Mouse (Mus musculus) heart, adult 10 weeks (tissue): ENCODE results near the gene Wdr62. TPM values are rescaled to one million over a fixed set of nuclear protein-coding genes. Genes with fewer than 3 reads are reported as not detected.

Experiments used
- polyA plus RNA-seq: library from polyadenylated mRNA; stranded (reverse); fragments of 350-450 nt; fragmentation: Illumina TruSeq; extraction: RNeasy Lipid Tissue Mini Kit (QIAGEN cat#74804); gene quantifications from one replicate; pipeline ENCODE4 v1.2.3, GENCODE M21; 2014; ENCODE audit warnings: low read depth, low replicate concordance

Wdr62 gene
- 2.4 TPM for polyA plus RNA-seq

DNA sequence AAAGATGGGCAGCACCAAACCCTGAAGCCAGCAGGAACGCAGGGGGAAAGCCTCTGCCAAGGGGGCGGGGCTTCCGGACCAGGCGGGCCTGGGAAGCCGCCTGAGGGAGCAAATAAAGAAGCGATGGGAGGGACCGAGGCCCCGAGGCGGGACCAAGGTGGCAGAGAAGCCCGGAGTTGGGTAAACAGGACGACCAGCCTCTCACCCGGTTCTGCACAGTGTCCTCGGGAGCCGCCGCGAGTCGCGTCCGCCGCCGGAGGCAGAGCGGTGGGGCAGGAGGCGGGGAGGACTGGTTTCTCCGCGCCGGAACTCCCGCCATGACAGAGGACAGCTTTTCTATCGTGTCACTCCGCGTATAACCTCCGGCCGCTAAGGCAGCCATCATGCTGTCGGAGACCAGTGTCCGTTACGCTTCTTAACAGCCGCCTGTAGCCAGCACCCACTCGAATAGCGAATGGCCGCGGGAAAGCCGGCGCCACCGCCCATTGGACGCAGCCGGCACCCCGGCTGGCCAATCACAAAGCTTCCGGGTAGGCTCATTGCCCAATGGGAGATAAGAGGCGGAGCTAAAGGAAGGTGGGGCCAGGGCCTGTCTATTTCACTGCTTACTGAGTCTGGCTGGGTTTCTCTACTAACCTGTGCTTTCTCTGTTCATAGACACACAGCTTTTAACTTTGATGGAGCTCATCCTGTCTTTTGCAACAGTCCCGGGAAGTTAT is at the start of gene Wdr62, which contains the start of gene Thap8:
Gene Wdr62, minus strand, starts transcription at position 469 of the 719 bp plus-strand sequence.
Gene Thap8, plus strand, starts transcription at position 144 of the 719 bp plus-strand sequence.

DNA sequence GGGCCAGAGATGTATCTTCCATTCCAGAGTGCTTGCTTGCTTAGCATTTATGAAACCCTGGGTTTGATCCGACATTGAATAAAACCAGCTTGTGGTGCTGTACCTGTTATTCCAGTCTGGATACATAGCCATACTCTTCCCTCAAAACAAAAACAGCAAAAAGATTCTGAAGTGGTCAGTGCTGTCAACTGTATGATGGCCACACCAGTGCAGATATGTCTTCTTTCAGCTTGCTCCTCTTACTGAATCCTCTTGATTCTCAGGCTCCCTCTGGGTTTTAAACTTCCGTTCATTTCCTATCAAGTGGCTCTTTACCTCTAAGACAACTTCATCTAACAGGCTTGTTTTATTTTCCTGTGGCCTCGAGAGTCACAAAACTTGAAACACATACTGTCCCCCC is 43.6 kb upstream of the Wdr62 start, which contains the start of gene Sdhaf1:
Gene Sdhaf1, minus strand, starts transcription at position 101 of the 400 bp plus-strand sequence.

DNA sequence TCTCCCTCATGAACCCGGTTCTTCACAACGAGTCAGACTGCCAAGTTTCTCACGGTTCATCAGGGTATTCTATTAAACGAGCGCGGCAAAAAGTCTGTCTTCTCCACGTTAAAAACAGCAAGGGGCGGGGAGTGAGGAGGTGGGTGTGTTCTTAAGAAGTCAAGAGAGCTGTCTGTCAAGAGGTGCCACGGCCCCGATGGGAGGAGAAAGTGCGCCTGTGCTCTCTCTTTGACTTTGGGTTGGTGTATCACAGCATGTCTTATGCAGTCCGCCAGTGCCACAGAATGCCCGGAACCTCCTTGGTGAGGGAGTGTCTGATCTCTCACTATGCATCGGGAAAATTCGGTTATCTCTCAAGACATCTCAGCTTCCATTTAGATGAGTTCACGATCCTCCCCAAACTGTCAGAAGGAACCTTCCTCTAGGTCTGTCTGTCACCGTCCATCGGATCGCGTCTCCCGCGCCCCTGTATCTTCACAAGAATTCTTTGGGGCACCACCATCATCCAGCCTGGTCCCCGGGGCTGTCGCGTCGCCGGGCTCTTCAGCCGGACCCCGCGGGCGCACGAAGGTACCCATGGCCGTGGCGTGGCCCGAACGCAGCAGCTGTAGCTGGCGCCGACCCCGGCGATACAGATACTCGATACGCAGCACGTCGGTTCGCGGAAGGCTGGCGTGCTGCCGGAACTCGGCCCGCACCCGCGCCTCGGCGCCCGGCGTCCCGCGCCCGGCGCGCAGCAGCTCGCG is 41.5 kb upstream of the Wdr62 start, which contains the start of gene E130208F15Rik:
Gene E130208F15Rik, plus strand, starts transcription at position 202 of the 746 bp plus-strand sequence.

DNA sequence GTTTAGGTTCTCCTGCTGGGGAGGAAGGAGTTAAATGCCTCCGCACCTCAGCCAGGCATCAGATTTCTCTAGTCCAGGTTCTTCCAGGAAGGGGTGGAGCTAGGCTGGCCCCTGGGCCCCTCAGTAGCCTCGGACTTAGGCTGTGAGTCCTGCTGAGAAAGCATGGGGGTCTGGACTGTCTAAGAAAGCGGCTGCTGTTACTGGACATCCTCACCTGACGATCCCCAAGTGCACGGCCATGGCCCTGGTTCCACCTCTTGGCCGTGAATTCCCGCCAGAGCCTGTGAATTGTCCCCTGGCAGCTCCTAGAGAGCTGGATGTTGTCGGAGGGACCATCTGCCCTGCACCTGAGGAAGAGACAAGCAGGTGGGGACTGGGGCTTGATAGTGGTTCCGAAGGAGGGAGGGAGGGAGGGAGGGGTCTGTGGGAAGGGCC is 34.5 kb upstream of the Wdr62 start, which contains the start of gene Syne4:
Gene Syne4, plus strand, starts transcription at position 87 of the 435 bp plus-strand sequence.

DNA sequence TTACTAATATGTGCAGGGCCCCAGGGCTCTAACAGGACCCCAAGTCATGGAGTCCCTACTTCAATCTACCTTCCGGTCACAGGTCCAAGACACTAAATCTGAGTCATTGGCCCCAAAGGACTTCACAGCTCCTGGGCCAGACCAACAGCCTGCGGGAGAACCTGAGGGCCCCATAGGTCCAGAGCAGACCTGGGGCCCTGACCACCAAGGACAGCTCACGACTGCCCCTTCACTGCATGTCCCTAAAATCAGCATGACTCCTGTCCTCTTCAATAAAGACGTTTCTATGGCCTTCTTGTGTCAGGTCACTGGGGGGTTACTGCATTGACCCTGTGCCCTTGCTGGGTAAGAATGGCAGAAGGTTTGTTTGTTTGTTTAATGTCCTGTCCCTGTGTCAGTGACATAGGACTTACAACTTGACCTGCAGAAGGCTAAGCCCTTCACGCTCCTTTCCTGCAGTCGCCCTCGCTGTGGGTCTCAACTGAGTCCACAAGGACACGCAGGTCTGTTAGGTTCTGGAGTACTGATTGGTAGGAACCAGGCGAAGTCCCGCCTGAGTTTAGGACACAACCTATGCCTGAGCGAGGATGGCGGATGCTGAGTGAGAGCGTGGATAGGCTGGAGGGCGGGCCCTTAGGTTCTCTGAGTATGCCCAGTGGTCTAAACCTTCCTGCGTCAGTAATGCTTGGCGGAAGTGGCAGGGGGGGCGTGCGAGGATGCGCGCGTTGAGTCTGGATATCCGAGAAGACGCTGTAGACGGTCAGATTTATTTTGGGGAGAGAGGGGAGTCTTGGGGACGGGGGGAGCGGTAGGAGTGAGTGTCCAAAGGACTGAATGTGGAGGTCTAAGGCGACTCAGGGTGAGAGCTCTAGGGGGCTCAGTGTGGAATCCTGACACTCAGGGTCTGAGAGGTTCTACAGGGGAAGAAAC is 28.1 kb upstream of the Wdr62 start, which contains the start of gene Alkbh6:
Gene Alkbh6, plus strand, starts transcription at position 642 of the 930 bp plus-strand sequence.

DNA sequence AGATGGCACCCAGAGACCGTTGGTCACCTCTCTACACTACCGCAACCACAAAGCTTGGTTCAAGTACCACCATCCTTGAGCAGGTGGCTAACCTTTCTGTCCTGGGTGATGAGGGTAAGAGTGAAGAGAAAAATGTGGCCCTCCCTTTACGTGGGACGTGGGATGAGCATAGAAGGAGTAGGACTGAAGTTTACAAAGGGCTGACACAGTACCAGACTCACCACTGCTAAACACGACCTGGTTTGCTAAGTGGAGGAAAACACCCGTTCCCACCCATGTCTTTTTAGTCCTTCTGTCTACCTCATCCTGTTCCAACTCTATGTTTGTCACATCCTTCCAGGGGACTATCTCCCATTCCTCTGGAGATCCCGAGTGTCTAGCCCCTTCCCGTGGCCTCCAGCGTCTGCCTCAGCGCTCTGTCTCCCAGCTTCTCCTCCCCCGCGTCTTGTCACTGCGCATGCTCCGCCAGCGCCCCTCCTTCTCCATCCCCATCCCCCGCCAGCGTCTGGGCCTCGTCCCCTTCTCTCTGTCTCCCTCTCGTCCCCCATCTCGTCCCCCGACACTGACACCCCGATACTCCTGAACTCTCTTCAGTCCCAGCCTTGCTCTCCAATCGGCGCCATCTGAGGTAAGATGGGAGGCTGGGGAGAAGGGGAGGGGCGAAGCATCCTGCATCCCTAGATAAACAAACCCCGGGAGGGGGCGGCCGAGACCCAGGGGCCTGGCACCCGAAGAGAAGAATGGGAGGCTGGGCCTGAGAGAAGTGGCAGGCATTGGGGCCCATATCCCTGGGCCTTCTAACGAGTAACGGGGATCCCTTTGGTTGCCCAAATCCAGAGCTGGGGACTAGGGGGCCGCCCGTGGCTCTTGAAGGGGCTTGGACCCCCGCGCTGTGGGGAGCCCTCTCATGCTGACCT is 11.3 kb upstream of the Wdr62 start, which contains the start of gene Clip3:
Gene Clip3, plus strand, starts transcription at position 514 of the 917 bp plus-strand sequence.

DNA sequence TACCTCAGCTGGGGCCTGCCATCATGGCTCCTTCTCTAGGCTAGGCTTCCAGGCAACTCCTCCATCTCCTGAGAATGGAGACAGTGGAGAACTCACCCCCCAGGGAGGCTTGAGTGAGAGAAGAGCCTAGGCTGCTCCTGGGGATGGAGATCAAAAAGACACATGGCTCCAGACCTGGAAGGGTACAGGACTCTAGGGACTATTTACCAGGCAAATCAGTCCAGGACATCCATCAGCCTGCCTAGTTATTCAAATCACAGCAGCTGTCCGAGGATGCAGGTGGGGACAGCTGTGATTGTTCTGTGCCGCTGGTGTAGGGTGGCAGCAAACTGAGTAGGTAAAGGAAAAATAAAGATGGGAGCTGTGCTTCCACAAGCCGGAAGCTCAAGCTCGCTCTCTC is 44.6 kb downstream of the Wdr62 start, which contains the start of gene Ovol3:
Gene Ovol3, minus strand, starts transcription at position 101 of the 400 bp plus-strand sequence.

DNA sequence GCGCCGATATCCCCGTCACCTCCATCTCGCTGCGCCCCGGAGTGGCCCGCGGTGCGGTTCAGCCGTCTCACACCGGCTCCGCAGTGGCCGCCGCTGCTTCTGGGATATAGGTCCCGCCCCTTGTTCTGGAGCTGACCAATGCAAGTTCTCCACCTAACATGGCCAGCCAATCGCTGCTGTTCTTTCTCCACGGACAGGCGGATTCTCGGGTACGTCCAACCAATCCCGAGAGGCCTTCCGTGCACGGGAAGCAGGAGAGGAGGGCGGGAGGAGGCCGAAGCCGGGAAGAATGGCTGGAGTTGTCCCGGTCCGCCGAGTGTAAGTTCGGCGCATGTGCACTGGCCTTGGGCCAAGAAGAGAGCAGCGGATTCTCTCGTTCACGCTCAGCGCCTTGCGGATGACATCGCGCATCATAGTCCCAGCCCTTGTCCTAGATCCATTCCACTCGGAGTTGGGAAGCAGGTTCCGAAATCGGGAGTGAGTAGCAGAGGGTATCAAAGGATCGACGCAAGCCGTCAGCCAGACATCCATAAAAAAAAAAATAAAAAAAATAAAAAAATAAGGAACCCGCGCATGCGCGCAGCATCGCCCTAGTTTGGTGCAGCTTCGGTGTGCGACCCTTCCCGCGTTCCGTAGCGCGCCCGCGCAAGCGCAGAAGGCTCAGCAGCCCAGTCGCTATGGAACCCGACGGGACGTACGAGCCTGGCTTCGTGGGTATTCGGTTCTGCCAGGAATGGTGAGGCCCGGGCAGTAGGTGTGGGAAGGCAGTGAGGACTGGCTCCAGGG is 48.4 kb downstream of the Wdr62 start, which contains the start of the genes Polr2i and Tbcb:
Gene Polr2i, plus strand, starts transcription at position 280 of the 786 bp plus-strand sequence.
Gene Tbcb, minus strand, starts transcription at position 604 of the 786 bp plus-strand sequence.

DNA sequence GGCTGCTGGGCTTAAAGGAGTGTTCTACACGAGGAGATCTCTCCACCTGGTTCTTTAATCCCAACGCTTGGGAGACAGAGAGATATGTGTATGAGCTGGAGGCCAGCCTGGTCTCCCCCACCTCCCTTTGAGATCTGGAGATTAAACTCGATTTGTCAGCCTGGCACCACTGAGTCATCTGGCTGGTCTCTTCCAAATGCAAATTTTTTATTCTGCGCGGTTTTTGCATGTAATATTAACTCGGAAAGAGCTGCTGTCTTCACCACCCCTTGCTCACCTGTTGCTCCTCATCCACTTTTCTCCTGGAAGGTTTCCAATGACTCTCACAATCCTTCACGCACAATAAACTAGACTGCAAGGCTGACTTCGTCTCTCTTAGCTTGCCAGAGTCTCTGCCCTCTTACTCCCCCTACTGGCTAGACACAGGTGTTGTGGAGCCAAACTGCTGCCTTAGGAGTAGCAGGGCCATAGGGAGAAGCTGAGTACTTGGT is 81.7 kb downstream of the Wdr62 start, which contains the start of gene Capns1:
Gene Capns1, minus strand, starts transcription at position 331 of the 491 bp plus-strand sequence.

Other genes with a start within 250 kb of the Wdr62 start
- 7.4 TPM for gene Zfp14, start 229.0 kb downstream of the Wdr62 start, polyA plus RNA-seq
- 2.5 TPM for gene Zfp82, start 207.5 kb downstream of the Wdr62 start, polyA plus RNA-seq
- gene Gm26920, start 190.0 kb downstream of the Wdr62 start, polyA plus RNA-seq: not detected
- 1.4 TPM for gene Zfp566, start 189.9 kb downstream of the Wdr62 start, polyA plus RNA-seq
- gene Zfp260, start 185.6 kb downstream of the Wdr62 start, polyA plus RNA-seq: 34.9 TPM
- gene Zfp382, start 158.5 kb downstream of the Wdr62 start, polyA plus RNA-seq: 1.6 TPM
- gene Zfp146, start 110.7 kb downstream of the Wdr62 start, polyA plus RNA-seq: 26.8 TPM
- 4,592 TPM for gene Cox7a1, start 96.3 kb downstream of the Wdr62 start, polyA plus RNA-seq
- gene Capns1, start 81.6 kb downstream of the Wdr62 start, polyA plus RNA-seq: 372 TPM
- gene Polr2i, start 48.5 kb downstream of the Wdr62 start, polyA plus RNA-seq: 59.9 TPM
- 58.8 TPM for gene Tbcb, start 48.1 kb downstream of the Wdr62 start, polyA plus RNA-seq
- not detected for gene Ovol3, start 44.7 kb downstream of the Wdr62 start, polyA plus RNA-seq
- gene Thap8, start 325 bp downstream of the Wdr62 start, polyA plus RNA-seq: not detected
- gene Clip3, start 11.3 kb upstream of the Wdr62 start, polyA plus RNA-seq: 11.7 TPM
- 29.2 TPM for gene Alkbh6, start 28.3 kb upstream of the Wdr62 start, polyA plus RNA-seq
- gene Syne4, start 34.4 kb upstream of the Wdr62 start, polyA plus RNA-seq: 2.5 TPM
- 0.42 TPM for gene E130208F15Rik, start 41.3 kb upstream of the Wdr62 start, polyA plus RNA-seq
- 14.0 TPM for gene Sdhaf1, start 43.5 kb upstream of the Wdr62 start, polyA plus RNA-seq
- 1.1 TPM for gene Lrfn3, start 82.4 kb upstream of the Wdr62 start, polyA plus RNA-seq
- 38.2 TPM for gene Tyrobp, start 133.3 kb upstream of the Wdr62 start, polyA plus RNA-seq
- not detected for gene Hcst, start 139.4 kb upstream of the Wdr62 start, polyA plus RNA-seq
- 0.50 TPM for gene Nfkbid, start 141.3 kb upstream of the Wdr62 start, polyA plus RNA-seq
- 3.1 TPM for gene Aplp1, start 165.1 kb upstream of the Wdr62 start, polyA plus RNA-seq
- gene Kirrel2, start 177.3 kb upstream of the Wdr62 start, polyA plus RNA-seq: not detected
- gene Nphs1, start 177.9 kb upstream of the Wdr62 start, polyA plus RNA-seq: not detected
- not detected for gene Prodh2, start 213.2 kb upstream of the Wdr62 start, polyA plus RNA-seq